ENCODE assay signal across 10 mouse cellular contexts in genomic region chrX:164449201-164449600, GRCm38 (mm10). TPM values are rescaled to one million over a fixed set of nuclear protein-coding genes. Genes with fewer than 3 reads are reported as not detected.
DNase-seq lines count a peak whose midpoint lies in the region; ATAC-seq and TF ChIP-seq lines count a peak whose summit lies in the region.
"Had no signal": no experiment of that assay in that cellular context is flagged by ENCODE, and none has a peak within 500 bp of the region (broad histone marks: within the 10 kb centered on the region; RNA-seq: fewer than 3 reads in every experiment).

No protein-coding gene starts in this region.

- no peak overlapping the region for H3K27ac ChIP-seq in ES-E14 (ENCODE audit: insufficient read depth, low read depth, low read length, poor library complexity, severe bottlenecking)
- no peak overlapping the region for H3K27ac ChIP-seq in limb, embryonic 14.5 days (replicated peaks; ENCODE audit: low read depth, low read length)

- in situ Hi-C loops in ES-E14 (cut with MboI; ENCODE audit: low sequenced_read_pairs in 2 of 2, unreplicated experiment in 2 of 2): no loop called here

- ATAC-seq in limb, embryonic 14.5 days (ENCODE audit: low FRiP score, low read depth): no peak

- no peaks in the 10 kb centered on the region for H3K9me3 ChIP-seq in ES-E14 (ENCODE audit: control insufficient read depth, insufficient read depth, low read depth, low read length)
- H3K9me3 ChIP-seq in limb, embryonic 14.5 days (ENCODE audit: control insufficient read depth, low read length): no peaks in the 10 kb centered on the region

- no peak overlapping the region for H3K4me3 ChIP-seq in ES-E14 (ENCODE audit: insufficient read depth in 1 of 2, low read depth in 1 of 2, low read length in 2 of 2, poor library complexity in 1 of 2, severe bottlenecking in 1 of 2)
- H3K4me3 ChIP-seq in limb, embryonic 14.5 days (replicated peaks; ENCODE audit: low read length): no peak overlapping the region
- H3K4me3 ChIP-seq: megakaryocyte, embryonic 14.5 days had no signal

- H3K4me1 ChIP-seq in ES-E14 (ENCODE audit: control insufficient read depth in 2 of 2, insufficient read depth in 2 of 2, low read length in 2 of 2, poor library complexity in 1 of 2): no peaks in the 10 kb centered on the region
- H3K4me1 ChIP-seq in limb, embryonic 14.5 days (ENCODE audit: control insufficient read depth, insufficient read depth, low read length): no peaks in the 10 kb centered on the region

- TF ChIP-seq POLR2A in limb, embryonic 14.5 days (IDR thresholded peaks at IDR 0.05; ENCODE audit: borderline replicate concordance, extremely low read depth, insufficient read depth, insufficient read length): no peak

- no peaks in the 10 kb centered on the region for H3K36me3 ChIP-seq in ES-E14 (ENCODE audit: control insufficient read depth, insufficient read depth, low read length, poor library complexity, severe bottlenecking)
- no peaks in the 10 kb centered on the region for H3K36me3 ChIP-seq in limb, embryonic 14.5 days (ENCODE audit: control insufficient read depth, insufficient read depth, low read length)

- no peak overlapping the region for H3K4me2 ChIP-seq in limb, embryonic 14.5 days (replicated peaks; ENCODE audit: low read depth, low read length, severe bottlenecking)

- 26% methylated on average over 3 of the region's 3 CpGs for WGBS in limb, embryonic 14.5 days

- no peak overlapping the region for H3K9ac ChIP-seq in ES-E14 (ENCODE audit: insufficient read depth, low read depth, low read length, poor library complexity, severe bottlenecking)
- no peak overlapping the region for H3K9ac ChIP-seq in limb, embryonic 14.5 days (ENCODE audit: low read depth, low read length, severe bottlenecking)

- H3K27me3 ChIP-seq in limb, embryonic 14.5 days (ENCODE audit: control insufficient read depth, insufficient read depth, low read length): no peaks in the 10 kb centered on the region

- DNase-seq in cerebellum, adult 18-20 months: peak; percentile 16 to 23
- DNase-seq in cerebellum, adult 11 months: no peak
- DNase-seq in layer of hippocampus, adult 11-12 months (ENCODE audit: low spot score): peak; percentile 47
- no peak for DNase-seq in layer of hippocampus, postnatal 36 days
- DNase-seq in ES-E14 (ENCODE audit: low read depth, low spot score): peak; percentile 27
- peak; percentile 47 for DNase-seq in embryo, embryonic 10 days (ENCODE audit: low spot score)
- peak; percentile 81 for DNase-seq in limb, embryonic 14.5 days (ENCODE audit: low spot score)
- DNase-seq in thymus, postnatal 25 days: peak; percentile 8

TF ChIP-seq in ES-E14, 5 proteins besides CTCF, POLR2A, EP300 and RAD21:
- TF ChIP-seq ZC3H11A (IDR thresholded peaks at IDR 0.05; ENCODE audit: borderline replicate concordance, low read depth, low read length) (no peak), CHD2 (IDR thresholded peaks at IDR 0.05; ENCODE audit: low read depth, low read length) (no peak), ZNF384 (IDR thresholded peaks at IDR 0.05; ENCODE audit: low read depth, low read length) (no peak), HCFC1 (IDR thresholded peaks at IDR 0.05; ENCODE audit: borderline replicate concordance, insufficient read depth, low read length) (no peak), MAFK (IDR thresholded peaks at IDR 0.05; ENCODE audit: insufficient read depth, low read depth, low read length) (no peak)

RNA-seq across cellular contexts. Expression of gene Asb11, which starts 12.4 kb away (rescaled TPM):
- total RNA-seq in layer of hippocampus, postnatal 36 days (2021): 1 to 10 TPM; 1.1 to 1.9 TPM
- 0.18 TPM in 1 of 2 replicates, not detected in the other for total RNA-seq in ES-E14 (2012; rRNA removed)
- 0.10 TPM in 2 replicates for polyA plus RNA-seq in limb, embryonic 14.5 days (2012; rRNA removed)
- not detected in 2 replicates for polyA plus RNA-seq in limb, embryonic 14.5 days (2014; fragmentation: Nextera tagmentation; extraction: Ambion mirVana)

RNA-seq across cellular contexts. Expression of gene Piga, which starts 29.6 kb away (rescaled TPM):
- total RNA-seq in layer of hippocampus, postnatal 36 days (2021): 10 to 100 TPM; 10.6 to 12.3 TPM
- total RNA-seq in ES-E14 (2012; rRNA removed): 14.2 TPM in 2 replicates
- polyA plus RNA-seq in limb, embryonic 14.5 days (2012; rRNA removed): 11.0 and 12.3 TPM in 2 replicates
- 9.4 and 10.4 TPM in 2 replicates for polyA plus RNA-seq in limb, embryonic 14.5 days (2014; fragmentation: Nextera tagmentation; extraction: Ambion mirVana)

RNA-seq across cellular contexts. Expression of gene Asb9, which starts 56.9 kb away (rescaled TPM):
- not detected for total RNA-seq in layer of hippocampus, postnatal 36 days (2021)
- not detected in 2 replicates for total RNA-seq in ES-E14 (2012; rRNA removed)
- 1.8 and 2.3 TPM in 2 replicates for polyA plus RNA-seq in limb, embryonic 14.5 days (2012; rRNA removed)
- polyA plus RNA-seq in limb, embryonic 14.5 days (2014; fragmentation: Nextera tagmentation; extraction: Ambion mirVana): 1.00 and 1.4 TPM in 2 replicates
- total RNA-seq: gastrocnemius, postnatal 4 days had no signal

Comparison
In these comparisons a context has a peak if more than half of its experiments do, and no peak if none do; other contexts are left out.
1. DNase-seq: peak in cerebellum, adult 18-20 months (2 of 2), layer of hippocampus, adult 11-12 months (single experiment), ES-E14 (single experiment), embryo, embryonic 10 days (single experiment), limb, embryonic 14.5 days (single experiment) and thymus, postnatal 25 days (single experiment); none in cerebellum, adult 11 months (single experiment) and layer of hippocampus, postnatal 36 days (0 of 2).